Mouse (Mus musculus): ENCODE results near the gene Dnajc12. TPM values are rescaled to one million over a fixed set of nuclear protein-coding genes. Genes with fewer than 3 reads are reported as not detected.
A peak's percentile ranks its signal among the peaks of the same experiment; 100 is the strongest.

Gene Dnajc12
- total RNA-seq, 1 experiment, result 8.4 TPM

DNA sequence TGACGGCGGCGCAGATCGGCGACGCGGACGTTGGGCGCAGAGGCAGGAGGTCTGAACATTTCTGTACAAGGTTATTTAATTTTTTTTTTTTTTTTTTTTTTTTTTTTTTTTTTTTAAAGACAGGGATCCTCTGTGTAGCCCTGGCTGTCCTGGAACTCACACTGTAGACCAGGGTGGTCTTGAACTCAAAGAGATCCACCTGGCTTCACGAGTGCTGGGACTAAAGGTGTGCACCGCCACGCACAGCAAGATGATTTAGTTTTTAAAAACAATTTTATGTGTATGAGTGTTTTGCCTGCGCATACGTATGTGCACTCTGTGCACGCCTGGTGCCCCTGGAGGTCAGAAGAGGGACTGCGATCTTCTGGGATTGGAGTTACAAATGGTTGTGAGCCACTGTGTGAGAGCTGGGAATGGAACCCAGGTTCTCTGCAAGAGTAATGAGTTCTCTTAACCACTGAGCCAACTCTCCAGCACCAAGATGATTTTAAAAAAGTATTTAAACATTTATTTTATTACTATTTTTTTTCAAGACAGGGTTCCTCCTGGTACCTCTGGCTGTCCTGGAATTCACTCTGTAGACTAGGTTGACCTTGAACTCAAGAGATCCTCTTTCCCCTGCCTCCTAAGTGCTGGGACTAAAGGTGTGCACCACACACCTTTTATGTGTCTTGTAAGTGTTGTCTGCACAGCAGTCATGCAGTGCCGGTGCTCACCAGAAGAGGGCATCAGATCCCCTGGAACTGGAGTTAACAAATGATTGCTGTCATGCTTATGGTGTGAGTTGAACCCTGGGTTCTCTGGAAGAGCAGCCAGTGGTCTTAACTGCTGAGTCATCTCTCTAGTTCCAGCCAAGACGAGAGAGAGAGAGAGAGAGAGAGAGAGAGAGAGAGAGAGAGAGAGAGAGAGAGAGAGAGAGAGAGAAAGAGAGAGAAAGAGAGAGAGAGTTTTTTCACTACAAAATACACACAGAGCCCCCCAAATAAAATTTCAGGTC, 39.8 kb downstream of the Dnajc12 start, which contains the start of gene Gm7075:
Gene Gm7075, minus strand, starts transcription at position 51 of the 997 bp plus-strand sequence.
- Histone ChIP-seq H3K36me3 (ENCODE audit: control insufficient read depth, insufficient read depth, low read length, poor library complexity, severe bottlenecking) (no peaks in the 10 kb centered on the region), H3K9me3 (ENCODE audit: control insufficient read depth, insufficient read depth, low read depth, low read length) (no peaks in the 10 kb centered on the region), H3K27ac (ENCODE audit: insufficient read depth, low read depth, low read length, poor library complexity, severe bottlenecking) (no peak within 1 kb of the TSS), H3K4me1 (ENCODE audit: control insufficient read depth in 2 of 2, insufficient read depth in 2 of 2, low read length in 2 of 2, poor library complexity in 1 of 2) (peaks cover 0 to 9% of the 10 kb centered on the region in 2 experiments; a peak in 2 of 4 replicates), H3K4me3 (ENCODE audit: insufficient read depth in 1 of 2, low read depth in 1 of 2, low read length in 2 of 2, poor library complexity in 1 of 2, severe bottlenecking in 1 of 2) (peak within 1 kb of the TSS; percentile 23 to 34; a peak in 2 of 4 replicates), H3K9ac (ENCODE audit: insufficient read depth, low read depth, low read length, poor library complexity, severe bottlenecking) (peak within 1 kb of the TSS; percentile 43)
- peak; percentile 77 for DNase-seq (ENCODE audit: low read depth, low spot score)
- no peak for TF ChIP-seq HCFC1 (IDR thresholded peaks at IDR 0.05; ENCODE audit: borderline replicate concordance, insufficient read depth, low read length)
- TF ChIP-seq MAFK (IDR thresholded peaks at IDR 0.05; ENCODE audit: insufficient read depth, low read depth, low read length), result peak; percentile 66; the same call in 1 of the 2 replicates
- TF ChIP-seq ZC3H11A (IDR thresholded peaks at IDR 0.05; ENCODE audit: borderline replicate concordance, low read depth, low read length), result 0 out of 2 replicates have a peak, but pooled peaks have one; percentile 2
- in situ Hi-C loops (cut with MboI; ENCODE audit: low sequenced_read_pairs in 2 of 2, unreplicated experiment in 2 of 2), result no loop called here

DNA sequence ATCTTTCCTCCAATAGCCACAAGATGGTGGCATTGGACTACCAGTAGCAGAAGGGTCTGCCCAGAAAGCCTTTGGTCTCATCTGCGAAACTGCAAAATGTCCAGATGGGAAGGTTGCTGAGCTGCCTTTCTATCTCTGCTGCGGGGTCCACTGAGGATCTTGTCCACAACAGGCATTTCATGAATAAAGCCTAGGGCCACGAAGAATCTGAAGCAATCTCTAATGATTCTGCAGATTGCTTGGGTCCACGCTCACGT, 40.4 kb downstream of the Dnajc12 start:
- no peak overlapping the region for H3K9ac ChIP-seq (ENCODE audit: insufficient read depth, low read depth, low read length, poor library complexity, severe bottlenecking)
- H3K36me3 ChIP-seq (ENCODE audit: control insufficient read depth, insufficient read depth, low read length, poor library complexity, severe bottlenecking), result no peaks in the 10 kb centered on the region
- no peak overlapping the region for H3K4me3 ChIP-seq (ENCODE audit: insufficient read depth in 1 of 2, low read depth in 1 of 2, low read length in 2 of 2, poor library complexity in 1 of 2, severe bottlenecking in 1 of 2)
- DNase-seq (ENCODE audit: low read depth, low spot score), result no peak
- TF ChIP-seq CHD2 (IDR thresholded peaks at IDR 0.05; ENCODE audit: low read depth, low read length), result no peak
- no peak for TF ChIP-seq HCFC1 (IDR thresholded peaks at IDR 0.05; ENCODE audit: borderline replicate concordance, insufficient read depth, low read length)
- TF ChIP-seq MAFK (IDR thresholded peaks at IDR 0.05; ENCODE audit: insufficient read depth, low read depth, low read length), result no peak
- TF ChIP-seq ZNF384 (IDR thresholded peaks at IDR 0.05; ENCODE audit: low read depth, low read length), result no peak
- no peak for TF ChIP-seq ZC3H11A (IDR thresholded peaks at IDR 0.05; ENCODE audit: borderline replicate concordance, low read depth, low read length)
- no peak overlapping the region for H3K27ac ChIP-seq (ENCODE audit: insufficient read depth, low read depth, low read length, poor library complexity, severe bottlenecking)
- H3K4me1 ChIP-seq (ENCODE audit: control insufficient read depth in 2 of 2, insufficient read depth in 2 of 2, low read length in 2 of 2, poor library complexity in 1 of 2), result peaks cover 0 to 11% of the 10 kb centered on the region in 2 experiments; a peak in 2 of 4 replicates
- in situ Hi-C loops (cut with MboI; ENCODE audit: low sequenced_read_pairs in 2 of 2, unreplicated experiment in 2 of 2), result no loop called here
- no peaks in the 10 kb centered on the region for H3K9me3 ChIP-seq (ENCODE audit: control insufficient read depth, insufficient read depth, low read depth, low read length)

DNA sequence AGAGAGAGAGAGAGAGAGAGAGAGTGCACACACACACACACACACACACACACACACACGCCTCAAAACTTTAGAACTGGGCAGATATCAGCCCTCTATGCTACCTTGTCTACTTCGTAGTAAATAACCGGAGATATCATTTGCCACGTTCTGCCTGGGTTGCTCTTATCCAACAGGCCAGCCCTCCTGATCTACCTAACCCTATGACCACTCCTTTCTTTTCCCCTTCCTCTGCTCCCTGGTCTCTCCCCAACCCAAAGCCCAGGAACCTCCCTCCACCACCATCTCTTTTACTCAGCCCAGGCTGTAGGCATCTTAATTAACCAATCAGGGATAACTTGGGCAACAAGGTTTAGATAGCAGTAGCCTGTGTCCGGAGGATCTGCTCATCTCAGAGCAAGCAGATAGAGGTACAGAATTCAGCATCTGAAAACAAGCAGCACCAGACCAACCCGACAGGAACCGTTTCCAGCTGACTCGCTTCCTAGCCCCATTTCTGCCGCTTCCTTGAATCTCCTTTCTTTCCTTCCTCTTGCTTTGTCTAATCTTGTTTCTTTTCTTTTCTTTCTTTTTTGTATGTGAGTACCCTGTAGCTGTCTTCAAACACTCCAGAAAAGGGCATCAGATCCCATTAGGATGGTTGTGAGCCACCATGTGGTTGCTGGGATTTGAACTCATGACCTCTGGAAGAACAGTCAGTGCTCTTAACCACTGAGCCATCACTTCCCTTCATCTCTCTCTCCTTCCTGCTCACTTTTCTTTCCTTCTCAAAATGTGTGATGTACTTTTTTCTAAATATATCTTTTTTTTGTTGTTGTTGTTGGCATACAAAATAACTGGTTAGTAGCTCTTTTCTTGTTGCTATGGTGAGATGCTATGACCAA, 41.6 kb downstream of the Dnajc12 start:
- in situ Hi-C loops (cut with MboI; ENCODE audit: low sequenced_read_pairs in 2 of 2, unreplicated experiment in 2 of 2), result no loop called here
- Histone ChIP-seq H3K4me1 (ENCODE audit: control insufficient read depth in 2 of 2, insufficient read depth in 2 of 2, low read length in 2 of 2, poor library complexity in 1 of 2) (peaks cover 0 to 11% of the 10 kb centered on the region in 2 experiments; a peak in 2 of 4 replicates), H3K9me3 (ENCODE audit: control insufficient read depth, insufficient read depth, low read depth, low read length) (no peaks in the 10 kb centered on the region), H3K4me3 (ENCODE audit: insufficient read depth in 1 of 2, low read depth in 1 of 2, low read length in 2 of 2, poor library complexity in 1 of 2, severe bottlenecking in 1 of 2) (no peak overlapping the region), H3K36me3 (ENCODE audit: control insufficient read depth, insufficient read depth, low read length, poor library complexity, severe bottlenecking) (no peaks in the 10 kb centered on the region), H3K27ac (ENCODE audit: insufficient read depth, low read depth, low read length, poor library complexity, severe bottlenecking) (no peak overlapping the region), H3K9ac (ENCODE audit: insufficient read depth, low read depth, low read length, poor library complexity, severe bottlenecking) (no peak overlapping the region)
- TF ChIP-seq CHD2 (IDR thresholded peaks at IDR 0.05; ENCODE audit: low read depth, low read length) (no peak), ZC3H11A (IDR thresholded peaks at IDR 0.05; ENCODE audit: borderline replicate concordance, low read depth, low read length) (no peak), MAFK (IDR thresholded peaks at IDR 0.05; ENCODE audit: insufficient read depth, low read depth, low read length) (no peak), HCFC1 (IDR thresholded peaks at IDR 0.05; ENCODE audit: borderline replicate concordance, insufficient read depth, low read length) (no peak), ZNF384 (IDR thresholded peaks at IDR 0.05; ENCODE audit: low read depth, low read length) (no peak)
- DNase-seq (ENCODE audit: low read depth, low spot score), result no peak

DNA sequence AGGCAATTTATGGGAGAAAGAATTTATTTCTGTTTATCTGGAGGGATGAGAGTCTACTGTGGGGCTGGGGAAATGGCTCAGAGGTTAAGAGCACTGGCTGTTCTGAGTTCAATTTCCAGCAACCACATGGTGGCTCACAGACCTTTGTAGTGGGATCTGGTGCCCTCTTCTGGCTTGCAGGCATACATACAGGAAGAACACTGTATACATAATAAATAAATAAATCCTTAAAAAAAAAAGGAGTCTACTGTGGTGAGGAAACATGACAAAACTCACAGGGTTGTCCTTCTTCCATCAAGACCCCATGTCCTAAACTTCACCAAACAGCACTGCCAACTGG, 42.2 kb downstream of the Dnajc12 start:
- peaks cover 0 to 11% of the 10 kb centered on the region in 2 experiments; a peak in 2 of 4 replicates for H3K4me1 ChIP-seq (ENCODE audit: control insufficient read depth in 2 of 2, insufficient read depth in 2 of 2, low read length in 2 of 2, poor library complexity in 1 of 2)
- in situ Hi-C loops (cut with MboI; ENCODE audit: low sequenced_read_pairs in 2 of 2, unreplicated experiment in 2 of 2), result no loop called here
- no peak overlapping the region for H3K9ac ChIP-seq (ENCODE audit: insufficient read depth, low read depth, low read length, poor library complexity, severe bottlenecking)
- H3K27ac ChIP-seq (ENCODE audit: insufficient read depth, low read depth, low read length, poor library complexity, severe bottlenecking), result no peak overlapping the region
- H3K36me3 ChIP-seq (ENCODE audit: control insufficient read depth, insufficient read depth, low read length, poor library complexity, severe bottlenecking), result no peaks in the 10 kb centered on the region
- no peaks in the 10 kb centered on the region for H3K9me3 ChIP-seq (ENCODE audit: control insufficient read depth, insufficient read depth, low read depth, low read length)
- DNase-seq (ENCODE audit: low read depth, low spot score), result peak; percentile 52
- H3K4me3 ChIP-seq (ENCODE audit: insufficient read depth in 1 of 2, low read depth in 1 of 2, low read length in 2 of 2, poor library complexity in 1 of 2, severe bottlenecking in 1 of 2), result no peak overlapping the region
- no peak for TF ChIP-seq HCFC1 (IDR thresholded peaks at IDR 0.05; ENCODE audit: borderline replicate concordance, insufficient read depth, low read length)
- peak; percentile 90 for TF ChIP-seq ZNF384 (IDR thresholded peaks at IDR 0.05; ENCODE audit: low read depth, low read length)
- no peak for TF ChIP-seq CHD2 (IDR thresholded peaks at IDR 0.05; ENCODE audit: low read depth, low read length)

Data from ES-E14 (cell line).